Mouse (Mus musculus) lung, postnatal 0 days (tissue): Measurements from ENCODE around the gene Gm20388. TPM values are rescaled to one million over a fixed set of nuclear protein-coding genes. Genes with fewer than 3 reads are reported as not detected.
"Not testable (repeated sequence)": the region's sequence is repeated elsewhere in the genome, so short reads cannot be mapped to it uniquely, and the experiment has no call there.

ENCODE experiments used
- ATAC-seq: fragments of 200-750 bp; cut with Nextera tagmentation; 2 replicates; pipeline ENCODE4 v1.8.0; 2017; ENCODE audit warnings: moderate library complexity
- DNase-seq: peaks from one replicate; pipeline ENCODE4 v3.0.0-alpha.2; 2016; ENCODE audit warnings: low spot score
- H3K27ac ChIP-seq: fragments of 300-500 bp; sonication (generic); 2 replicates; pipeline ENCODE4 v1.5.1; 2014; ENCODE audit warnings: antibody characterized with exemption, mild to moderate bottlenecking, low read length, mixed read lengths
- H3K27me3 ChIP-seq: fragments of 300-500 bp; sonication (generic); replicated peaks from 2 replicates; pipeline ENCODE4 v1.6.1; 2014; ENCODE audit warnings: low read length, mixed read lengths; ENCODE audit not compliant: insufficient read depth
- H3K36me3 ChIP-seq: fragments of 300-500 bp; sonication (generic); 2 replicates; pipeline ENCODE4 v1.6.1; 2014; ENCODE audit warnings: low read length, mixed read lengths; ENCODE audit not compliant: insufficient read depth
- H3K4me1 ChIP-seq: fragments of 300-500 bp; sonication (generic); 2 replicates; pipeline ENCODE4 v1.6.1; 2014; ENCODE audit warnings: antibody characterized with exemption, low read depth, low read length, mixed read lengths; ENCODE audit not compliant: insufficient read depth
- H3K4me2 ChIP-seq: fragments of 300-500 bp; sonication (generic); replicated peaks from 2 replicates; pipeline ENCODE4 v1.6.1; 2014; ENCODE audit warnings: low read depth, mild to moderate bottlenecking, low read length, moderate library complexity, mixed read lengths
- H3K4me3 ChIP-seq: fragments of 300-500 bp; sonication (generic); 2 replicates; pipeline ENCODE4 v1.5.1; 2014; ENCODE audit warnings: low read depth, low read length
- H3K9ac ChIP-seq: fragments of 300-500 bp; sonication (generic); replicated peaks from 2 replicates; pipeline ENCODE4 v1.6.1; 2014; ENCODE audit warnings: low read depth, mild to moderate bottlenecking
- H3K9me3 ChIP-seq: fragments of 300-500 bp; sonication (generic); 2 replicates; pipeline ENCODE4 v1.6.1; 2016; ENCODE audit warnings: low read length, mixed read lengths
- CTCF ChIP-seq: IDR thresholded peaks from 2 replicates; pipeline ENCODE4 v1.5.1; 2016; ENCODE audit warnings: antibody characterized with exemption, mild to moderate bottlenecking
- EP300 ChIP-seq: IDR thresholded peaks from 2 replicates; pipeline ENCODE4 v1.6.1; 2016; ENCODE audit warnings: antibody characterized with exemption, mild to moderate bottlenecking, control low read depth
- WGBS: fragments of 180-500 bp; shearing (Covaris S2); extraction: QIAGEN DNeasy Blood & Tissue Kit; methylation state at CpG from one replicate; pipeline ENCODE4 v1.1.7; 2014; 5-methylcytosine and 5-hydroxymethylcytosine counted together
- polyA plus RNA-seq: library from polyadenylated mRNA; unstranded; fragments of >200 nt; fragmentation: Nextera tagmentation; extraction: Ambion mirVana; gene quantifications from 2 replicates; pipeline ENCODE4 v1.2.1, GENCODE M21; 2015

The Gm20388 gene
- polyA plus RNA-seq, 1 experiment from 2014 or later: not detected

DNA sequence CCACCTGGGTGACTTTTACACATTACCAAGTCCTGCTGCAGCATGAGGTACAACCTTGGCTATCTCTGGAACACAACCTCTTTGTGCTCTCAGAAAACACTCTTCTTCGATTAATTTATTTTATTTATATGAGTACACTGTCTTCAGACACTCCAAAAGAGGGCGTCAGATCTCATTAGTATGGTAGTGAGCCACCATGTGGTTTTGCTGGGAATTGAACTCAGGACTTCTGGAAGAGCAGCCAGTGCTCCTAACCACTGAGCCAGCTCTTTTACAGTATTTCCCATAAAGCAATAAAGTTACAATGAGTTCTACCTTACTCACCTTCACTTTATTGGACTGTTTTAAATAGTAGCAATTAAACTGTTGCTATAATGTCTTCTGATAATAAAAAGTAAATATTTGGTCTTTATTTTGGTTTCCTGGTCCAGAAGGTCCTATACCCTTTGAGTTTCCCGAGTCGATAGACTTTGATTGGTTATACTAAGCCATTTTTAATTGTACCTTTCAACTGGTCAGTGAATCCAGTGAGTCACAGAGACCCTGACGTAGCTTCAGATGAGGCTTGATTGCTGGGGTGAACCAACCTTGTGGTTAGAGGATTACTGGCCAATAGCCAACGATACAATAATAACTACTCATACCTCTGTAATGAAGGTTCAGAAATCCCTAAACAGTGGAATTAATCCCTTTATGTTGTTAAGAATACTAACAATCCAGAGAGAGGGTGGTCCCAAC lies 3716.9 kb downstream of the Gm20388 start:
- Histone ChIP-seq H3K36me3 (no peaks in the 10 kb centered on the region), H3K27me3 (peaks cover 14% of the 10 kb centered on the region; the same call in 1 of the 2 replicates), H3K4me3 (no peak overlapping the region), H3K9me3 (no peaks in the 10 kb centered on the region), H3K27ac (no peak overlapping the region), H3K4me2 (no peak overlapping the region), H3K4me1 (peaks cover 8% of the 10 kb centered on the region; the same call in 1 of the 2 replicates), H3K9ac (no peak overlapping the region)
- DNase-seq (no peak), ATAC-seq (no peak)
- WGBS: 59% methylated on average over 6 of the region's 6 CpGs
- TF ChIP-seq CTCF: peak; percentile 19; the same call in 1 of the 2 replicates
- no peak for TF ChIP-seq EP300

- H3K27me3 ChIP-seq: peaks cover 14% of the 10 kb centered on the region; the same call in 1 of the 2 replicates
- ATAC-seq (peak; percentile 16; the same call in 1 of the 2 replicates), DNase-seq (peak; percentile 67)
- no peak for TF ChIP-seq EP300
- peak; percentile 86 for TF ChIP-seq CTCF
- H3K36me3 ChIP-seq: no peaks in the 10 kb centered on the region
- peak overlapping the region; percentile 53 for H3K4me2 ChIP-seq
- H3K9ac ChIP-seq: 0 out of 2 replicates have a peak overlapping the region, but pooled peaks have one; percentile 3
- H3K27ac ChIP-seq: no peak overlapping the region
- WGBS: 2% methylated on average over 8 of the region's 8 CpGs
- peak overlapping the region; percentile 3; the same call in 1 of the 2 replicates for H3K4me3 ChIP-seq
- no peaks in the 10 kb centered on the region for H3K9me3 ChIP-seq
- H3K4me1 ChIP-seq: peaks cover 8% of the 10 kb centered on the region; the same call in 1 of the 2 replicates
Observed at GRCm38 (mm10) chr8:123628253-123628967, 3717.8 kb downstream of the Gm20388 start.

DNA sequence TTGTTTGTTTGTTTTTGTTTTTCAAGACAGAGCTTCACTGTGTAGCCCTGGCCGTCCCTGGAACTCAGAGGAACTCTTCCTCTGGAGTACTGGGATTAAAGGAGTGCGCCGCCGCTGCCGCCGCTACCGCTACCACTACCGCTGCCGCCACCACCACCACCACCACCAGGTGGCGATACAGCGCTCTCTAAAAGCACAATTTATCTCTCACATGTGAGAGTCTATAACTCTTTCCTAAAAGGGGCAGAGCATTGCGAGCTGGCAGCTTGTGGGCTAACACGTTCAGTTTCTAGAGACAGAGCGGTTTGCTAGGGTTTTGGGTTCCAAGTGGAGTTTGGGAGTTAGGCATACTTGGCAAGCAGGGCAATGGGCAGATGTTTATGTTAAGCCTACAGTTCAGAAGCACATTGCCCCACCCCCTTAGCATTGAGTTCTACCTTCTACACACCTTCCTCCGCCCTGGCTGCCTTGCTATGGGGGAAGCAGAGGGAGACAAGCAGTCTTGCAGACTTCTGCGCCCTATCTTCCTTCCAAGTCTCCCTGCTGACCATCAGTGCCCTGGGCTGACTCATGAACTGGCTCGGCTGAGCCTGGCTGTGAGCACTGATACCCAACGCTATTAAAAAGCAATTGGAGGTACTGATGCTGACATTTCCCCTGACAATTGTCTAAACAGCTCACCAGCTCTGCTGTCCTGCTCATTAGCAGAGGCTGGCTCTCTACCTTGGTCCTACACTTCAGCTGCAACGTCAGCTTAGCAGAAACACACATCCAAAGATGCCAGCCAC lies 3718.5 kb downstream of the Gm20388 start:
- H3K4me2 ChIP-seq: peak overlapping the region; percentile 53
- peak overlapping the region; percentile 3; the same call in 1 of the 2 replicates for H3K4me3 ChIP-seq
- H3K27me3 ChIP-seq: peaks cover 14% of the 10 kb centered on the region; the same call in 1 of the 2 replicates
- H3K36me3 ChIP-seq: no peaks in the 10 kb centered on the region
- peaks cover 8% of the 10 kb centered on the region; the same call in 1 of the 2 replicates for H3K4me1 ChIP-seq
- no peak overlapping the region for H3K9ac ChIP-seq
- H3K27ac ChIP-seq: no peak overlapping the region
- peak; percentile 61 for ATAC-seq
- H3K9me3 ChIP-seq: no peaks in the 10 kb centered on the region
- no peak for TF ChIP-seq EP300
- TF ChIP-seq CTCF: peak; percentile 93
- 8% methylated on average over 19 of the region's 19 CpGs for WGBS
- peak; percentile 88 for DNase-seq

GRCm38 (mm10) chr8:123630058-123630457 lies 3719.4 kb downstream of the Gm20388 start:
- ATAC-seq (no peak), DNase-seq (no peak)
- no peaks in the 10 kb centered on the region for H3K9me3 ChIP-seq
- no peak overlapping the region for H3K4me2 ChIP-seq
- H3K4me3 ChIP-seq: no peak overlapping the region
- no peak overlapping the region for H3K9ac ChIP-seq
- 44% methylated on average over 10 of the region's 10 CpGs for WGBS
- H3K36me3 ChIP-seq: no peaks in the 10 kb centered on the region
- peaks cover 8% of the 10 kb centered on the region; the same call in 1 of the 2 replicates for H3K4me1 ChIP-seq
- H3K27ac ChIP-seq: no peak overlapping the region
- no peak for TF ChIP-seq CTCF
- no peak for TF ChIP-seq EP300
- 0 out of 2 replicates have a peak, but pooled peaks cover 13% of the 10 kb centered on the region for H3K27me3 ChIP-seq

- H3K4me3 ChIP-seq: no peak overlapping the region
- H3K9me3 ChIP-seq: no peaks in the 10 kb centered on the region
- 19% methylated on average over 12 of the region's 12 CpGs for WGBS
- ATAC-seq (peak; percentile 27; the same call in 1 of the 2 replicates), DNase-seq (peak; percentile 54)
- 0 out of 2 replicates have a peak, but pooled peaks cover 5% of the 10 kb centered on the region for H3K27me3 ChIP-seq
- no peak for TF ChIP-seq EP300
- TF ChIP-seq CTCF: no peak
- H3K36me3 ChIP-seq: no peaks in the 10 kb centered on the region
- no peak overlapping the region for H3K27ac ChIP-seq
- peaks cover 8% of the 10 kb centered on the region; the same call in 1 of the 2 replicates for H3K4me1 ChIP-seq
- H3K4me2 ChIP-seq: peak overlapping the region; percentile 14; the same call in 1 of the 2 replicates
- H3K9ac ChIP-seq: no peak overlapping the region
Observed at GRCm38 (mm10) chr8:123630841-123631251, 3720.2 kb downstream of the Gm20388 start.

- H3K9ac ChIP-seq, H3K4me1 ChIP-seq, ATAC-seq, H3K27ac ChIP-seq, H3K4me2 ChIP-seq, H3K4me3 ChIP-seq, H3K36me3 ChIP-seq, DNase-seq, H3K9me3 ChIP-seq, H3K27me3 ChIP-seq: not testable (repeated sequence)
- 55% methylated on average over 3 of the region's 3 CpGs for WGBS
Observed at GRCm38 (mm10) chr8:123631746-123632145, 3721.1 kb downstream of the Gm20388 start.
